Mouse (Mus musculus) hindbrain, embryonic 10.5 days (tissue): ENCODE data around the gene Tmem107. TPM values are rescaled to one million over a fixed set of nuclear protein-coding genes. Genes with fewer than 3 reads are reported as not detected.

Source experiments
- DNase-seq: peaks from one replicate; pipeline ENCODE4 v3.0.0-alpha.2; 2017; ENCODE audit warnings: low spot score
- H3K27ac ChIP-seq: fragments of 300-500 bp; sonication (generic); 2 replicates; pipeline ENCODE4 v1.5.1; 2016; ENCODE audit warnings: mild to moderate bottlenecking, moderate library complexity
- H3K27me3 ChIP-seq: fragments of 300-500 bp; sonication (generic); 2 replicates; pipeline ENCODE4 v1.6.1; 2016; ENCODE audit warnings: mild to moderate bottlenecking; ENCODE audit not compliant: poor library complexity, insufficient read depth, severe bottlenecking
- H3K36me3 ChIP-seq: fragments of 300-500 bp; sonication (generic); 2 replicates; pipeline ENCODE4 v1.6.1; 2016; ENCODE audit warnings: mild to moderate bottlenecking, moderate library complexity
- H3K4me1 ChIP-seq: fragments of 300-500 bp; sonication (generic); replicated peaks from 2 replicates; pipeline ENCODE4 v1.6.1; 2016; ENCODE audit warnings: mild to moderate bottlenecking
- H3K4me3 ChIP-seq: fragments of 300-500 bp; sonication (generic); 2 replicates; pipeline ENCODE4 v1.5.1; 2016; ENCODE audit warnings: mild to moderate bottlenecking, moderate library complexity
- H3K9me3 ChIP-seq: fragments of 300-500 bp; sonication (generic); 2 replicates; pipeline ENCODE4 v1.6.1; 2016; ENCODE audit warnings: mild to moderate bottlenecking, moderate library complexity
- WGBS: fragments of 180-500 bp; shearing (Covaris S2); methylation state at CpG from one replicate; pipeline ENCODE4 v1.1.7; 2016; 5-methylcytosine and 5-hydroxymethylcytosine counted together
- polyA plus RNA-seq: library from polyadenylated mRNA; unstranded; fragments of >200 nt; fragmentation: Nextera tagmentation; extraction: Ambion mirVana; gene quantifications from 2 replicates; pipeline ENCODE4 v1.2.1, GENCODE M21; 2016

Gene Tmem107
- polyA plus RNA-seq, 1 experiment from 2014 or later = 56.6 TPM

- no peak overlapping the region for H3K27ac ChIP-seq
- H3K9me3 ChIP-seq = no peaks in the 10 kb centered on the region
- WGBS = 93% methylated on average over 7 of the region's 7 CpGs
- H3K4me3 ChIP-seq = no peak overlapping the region
- H3K27me3 ChIP-seq = no peaks in the 10 kb centered on the region
- no peak for DNase-seq
- peaks cover 68% of the 10 kb centered on the region for H3K36me3 ChIP-seq
- H3K4me1 ChIP-seq = peaks cover 39% of the 10 kb centered on the region
Measured at GRCm38 (mm10) chr11:69102403-69102725, 31.8 kb downstream of the Tmem107 start.

- Histone ChIP-seq H3K9me3 (no peaks in the 10 kb centered on the region), H3K4me3 (no peak overlapping the region), H3K27ac (no peak overlapping the region), H3K4me1 (peaks cover 32% of the 10 kb centered on the region), H3K36me3 (peaks cover 76% of the 10 kb centered on the region), H3K27me3 (no peaks in the 10 kb centered on the region)
- DNase-seq = no peak
- WGBS = 93% methylated on average over 14 of the region's 14 CpGs
Measured at GRCm38 (mm10) chr11:69103121-69103520, 32.5 kb downstream of the Tmem107 start.

DNA sequence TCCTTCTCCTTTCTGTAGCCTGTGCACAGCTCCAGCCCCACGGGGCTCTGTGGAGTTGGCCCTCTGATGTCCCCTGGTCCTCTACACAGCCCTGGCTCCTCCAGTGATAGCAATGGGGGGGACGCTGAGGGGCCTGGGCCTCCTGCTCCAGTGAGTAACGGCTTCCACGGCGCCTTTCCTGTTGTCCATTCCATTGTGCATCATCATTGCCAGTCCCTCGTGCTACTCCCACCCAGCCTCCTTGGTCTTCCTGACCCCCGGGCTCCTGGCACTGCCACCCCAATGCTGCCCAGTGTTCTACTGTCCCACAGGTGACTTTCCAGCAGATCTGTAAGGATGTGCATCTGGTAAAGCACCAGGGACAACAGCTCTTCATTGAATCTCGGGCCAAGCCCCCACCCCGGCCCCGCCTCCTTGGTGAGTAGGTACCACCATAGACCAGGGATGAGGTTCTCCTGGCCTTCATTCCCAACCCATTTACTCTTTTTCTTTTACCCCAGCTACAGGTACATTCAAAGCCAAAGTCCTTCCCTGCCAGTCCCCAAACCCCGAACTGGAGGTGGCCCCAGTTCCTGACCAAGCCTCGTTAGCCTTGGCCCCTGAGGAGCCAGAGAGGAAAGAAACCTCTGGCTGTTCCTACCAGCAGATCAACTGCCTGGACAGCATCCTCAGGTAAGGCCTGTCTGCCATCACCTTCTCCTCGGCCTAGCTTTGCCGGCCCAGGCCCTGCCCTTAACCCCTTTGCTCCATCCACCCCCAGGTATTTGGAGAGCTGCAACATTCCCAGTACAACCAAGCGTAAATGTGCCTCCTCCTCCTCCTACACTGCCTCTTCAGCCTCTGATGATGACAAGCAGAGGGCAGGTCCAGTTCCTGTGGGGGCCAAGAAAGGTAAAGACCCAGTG is 33.2 kb downstream of the Tmem107 start:
- Histone ChIP-seq H3K27ac (no peak overlapping the region), H3K9me3 (no peaks in the 10 kb centered on the region), H3K4me3 (no peak overlapping the region), H3K27me3 (no peaks in the 10 kb centered on the region), H3K36me3 (peaks cover 83% of the 10 kb centered on the region), H3K4me1 (peaks cover 25% of the 10 kb centered on the region)
- WGBS = 91% methylated on average over 15 of the region's 15 CpGs
- DNase-seq = no peak

DNA sequence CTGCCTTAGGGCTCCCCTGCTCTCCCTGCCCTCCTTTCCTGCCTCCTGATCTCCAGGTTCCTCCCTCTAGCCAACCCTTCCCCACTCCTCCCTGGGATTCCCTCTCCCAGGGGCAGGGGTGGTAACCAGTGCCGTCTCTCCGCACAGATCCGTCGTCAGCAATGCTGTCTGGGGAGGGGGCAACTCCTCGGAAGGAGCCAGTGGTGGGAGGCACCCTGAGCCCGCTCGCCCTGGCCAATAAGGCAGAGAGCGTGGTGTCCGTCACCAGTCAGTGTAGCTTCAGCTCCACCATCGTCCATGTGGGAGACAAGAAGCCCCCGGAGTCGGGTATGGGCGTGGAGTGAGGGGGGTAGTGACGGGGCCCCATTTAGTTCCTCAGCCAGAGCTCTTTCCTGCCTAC is 33.9 kb downstream of the Tmem107 start:
- Histone ChIP-seq H3K9me3 (no peaks in the 10 kb centered on the region), H3K27me3 (no peaks in the 10 kb centered on the region), H3K27ac (no peak overlapping the region), H3K4me3 (peak overlapping the region; percentile 23; the same call in 1 of the 2 replicates), H3K36me3 (peaks cover 90% of the 10 kb centered on the region), H3K4me1 (peaks cover 21% of the 10 kb centered on the region)
- DNase-seq = no peak
- 93% methylated on average over 14 of the region's 14 CpGs for WGBS

DNA sequence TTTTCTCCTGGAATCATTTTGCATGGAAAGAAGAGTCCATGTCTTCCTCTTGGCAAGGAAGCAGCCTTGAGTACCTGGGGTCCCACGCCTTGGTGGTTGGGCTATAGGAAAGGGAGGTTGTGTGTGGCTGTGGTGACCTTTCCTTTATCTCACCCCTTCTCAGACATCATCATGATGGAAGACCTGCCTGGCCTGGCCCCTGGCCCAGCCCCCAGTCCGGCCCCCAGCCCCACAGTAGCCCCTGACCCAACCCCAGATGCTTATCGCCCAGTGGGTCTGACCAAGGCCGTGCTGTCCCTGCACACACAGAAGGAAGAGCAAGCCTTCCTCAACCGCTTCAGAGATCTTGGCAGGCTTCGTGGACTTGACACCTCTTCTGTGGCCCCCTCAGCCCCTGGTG is 34.6 kb downstream of the Tmem107 start:
- DNase-seq = no peak
- no peak overlapping the region for H3K4me3 ChIP-seq
- 89% methylated on average over 6 of the region's 6 CpGs for WGBS
- no peaks in the 10 kb centered on the region for H3K9me3 ChIP-seq
- H3K4me1 ChIP-seq = peaks cover 19% of the 10 kb centered on the region
- H3K27ac ChIP-seq = no peak overlapping the region
- H3K27me3 ChIP-seq = no peaks in the 10 kb centered on the region
- peaks cover 92% of the 10 kb centered on the region for H3K36me3 ChIP-seq

DNA sequence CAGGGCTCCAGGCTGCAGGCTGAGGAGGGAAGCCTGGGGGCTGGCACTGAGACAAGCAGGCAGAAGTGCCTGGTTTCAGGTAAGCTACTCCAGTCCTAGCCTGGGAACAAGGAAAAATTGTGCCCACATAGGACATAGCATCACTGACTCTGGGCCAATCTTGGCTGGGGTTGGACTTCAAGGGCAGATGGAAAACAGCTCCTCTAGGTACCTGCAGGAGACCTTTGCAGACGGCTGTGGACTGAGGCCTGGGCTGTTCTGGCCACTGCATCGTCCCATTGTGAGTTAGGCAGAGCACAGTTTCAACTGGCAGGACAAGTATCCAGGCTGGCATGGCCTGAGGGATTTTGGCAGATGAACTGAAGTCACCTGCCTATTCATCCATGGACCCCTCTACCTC is 35.2 kb downstream of the Tmem107 start:
- 88% methylated on average over 2 of the region's 2 CpGs for WGBS
- H3K36me3 ChIP-seq = peaks cover 89% of the 10 kb centered on the region

GRCm38 (mm10) chr11:69106299-69106698 is 35.7 kb downstream of the Tmem107 start:
- Histone ChIP-seq H3K27me3 (peaks cover 1% of the 10 kb centered on the region; the same call in 1 of the 2 replicates), H3K9me3 (no peaks in the 10 kb centered on the region), H3K4me3 (peak overlapping the region; percentile 3; the same call in 1 of the 2 replicates), H3K36me3 (peaks cover 84% of the 10 kb centered on the region), H3K4me1 (peaks cover 12% of the 10 kb centered on the region), H3K27ac (no peak overlapping the region)
- WGBS = 94% methylated on average over 11 of the region's 11 CpGs
- no peak for DNase-seq

More for the DNA sequence above, 35.2 kb downstream of the Tmem107 start:
- H3K27me3 ChIP-seq = no peaks in the 10 kb centered on the region
- peaks cover 13% of the 10 kb centered on the region for H3K4me1 ChIP-seq
- DNase-seq = no peak
- H3K4me3 ChIP-seq = no peak overlapping the region
- no peaks in the 10 kb centered on the region for H3K9me3 ChIP-seq
- no peak overlapping the region for H3K27ac ChIP-seq

GRCm38 (mm10) chr11:69106842-69107241 is 36.2 kb downstream of the Tmem107 start:
- H3K4me1 ChIP-seq = peaks cover 17% of the 10 kb centered on the region
- no peak overlapping the region for H3K27ac ChIP-seq
- WGBS = 86% methylated on average over 11 of the region's 11 CpGs
- no peaks in the 10 kb centered on the region for H3K9me3 ChIP-seq
- peaks cover 7% of the 10 kb centered on the region for H3K27me3 ChIP-seq
- DNase-seq = no peak
- peak overlapping the region; percentile 3; the same call in 1 of the 2 replicates for H3K4me3 ChIP-seq
- peaks cover 78% of the 10 kb centered on the region for H3K36me3 ChIP-seq

- Histone ChIP-seq H3K4me3 (no peak overlapping the region), H3K27me3 (peaks cover 13% of the 10 kb centered on the region), H3K4me1 (peaks cover 23% of the 10 kb centered on the region), H3K36me3 (peaks cover 70% of the 10 kb centered on the region), H3K9me3 (no peaks in the 10 kb centered on the region), H3K27ac (no peak overlapping the region)
- 90% methylated on average over 11 of the region's 11 CpGs for WGBS
- DNase-seq = no peak
Measured at GRCm38 (mm10) chr11:69107676-69108075, 37.1 kb downstream of the Tmem107 start.

DNA sequence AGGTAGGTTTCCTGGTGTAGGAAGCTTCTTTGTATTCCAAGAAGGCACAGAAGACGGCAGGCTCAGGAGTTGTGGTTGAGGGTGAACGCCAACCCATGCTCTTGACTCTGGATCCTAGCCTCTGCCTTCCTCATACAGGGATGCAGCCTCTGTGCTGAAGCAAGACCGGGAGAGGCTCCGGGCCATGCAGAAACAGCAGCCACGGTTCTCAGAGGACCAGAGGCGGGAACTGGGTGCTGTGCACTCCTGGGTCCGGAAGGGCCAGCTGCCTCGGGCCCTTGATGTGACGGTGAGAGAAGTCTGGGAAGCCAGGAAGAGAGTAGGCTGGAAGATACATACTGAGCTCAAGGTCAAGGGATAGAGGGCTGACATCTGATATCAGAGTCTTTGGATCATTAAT is 37.6 kb downstream of the Tmem107 start:
- 92% methylated on average over 9 of the region's 9 CpGs for WGBS
- H3K27me3 ChIP-seq = peaks cover 19% of the 10 kb centered on the region
- H3K4me3 ChIP-seq = no peak overlapping the region
- H3K27ac ChIP-seq = no peak overlapping the region
- peaks cover 64% of the 10 kb centered on the region for H3K36me3 ChIP-seq
- no peak for DNase-seq
- H3K9me3 ChIP-seq = no peaks in the 10 kb centered on the region
- H3K4me1 ChIP-seq = peaks cover 23% of the 10 kb centered on the region

DNA sequence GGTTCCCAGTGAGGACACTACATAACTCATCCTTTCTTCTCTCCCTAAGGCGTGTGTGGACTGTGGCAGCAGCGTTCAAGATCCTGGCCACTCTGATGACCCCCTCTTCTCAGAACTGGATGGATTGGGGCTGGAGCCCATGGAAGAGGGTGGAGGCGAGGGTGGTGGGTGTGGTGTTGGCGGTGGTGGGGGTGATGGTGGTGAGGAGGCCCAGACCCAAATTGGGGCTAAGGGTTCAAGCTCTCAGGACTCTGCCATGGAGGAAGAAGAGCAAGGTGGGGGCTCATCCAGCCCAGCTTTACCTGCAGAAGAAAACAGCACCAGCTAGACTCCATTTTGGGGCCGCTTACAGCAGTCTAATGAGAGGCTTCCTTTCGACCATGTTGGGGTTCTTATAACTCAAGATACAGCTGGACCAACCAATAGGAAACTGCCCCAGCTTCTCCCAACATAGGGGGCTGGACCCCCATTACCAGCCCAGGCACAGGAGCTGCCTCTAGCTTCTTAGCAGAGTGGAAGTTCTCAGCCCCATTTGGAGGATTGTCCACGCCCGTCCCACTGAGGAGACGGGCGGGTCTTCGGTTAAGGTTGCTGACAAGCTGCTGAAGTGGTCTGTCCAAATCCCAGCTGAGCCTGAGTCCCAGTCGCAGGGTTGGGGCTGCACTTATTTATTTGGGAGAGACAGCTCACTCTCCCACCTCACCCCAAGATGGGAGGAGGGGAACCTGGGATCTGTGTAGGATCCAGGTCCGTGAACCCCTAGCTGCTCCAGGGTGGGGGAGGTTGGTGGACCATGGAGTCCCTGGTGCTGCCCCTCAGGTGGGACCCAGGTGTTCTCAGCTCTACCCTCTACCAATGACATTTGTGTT is 38.7 kb downstream of the Tmem107 start:
- Histone ChIP-seq H3K27me3 (peaks cover 28% of the 10 kb centered on the region), H3K4me3 (peak overlapping the region; percentile 59), H3K9me3 (no peaks in the 10 kb centered on the region), H3K36me3 (peaks cover 54% of the 10 kb centered on the region), H3K4me1 (peaks cover 23% of the 10 kb centered on the region), H3K27ac (no peak overlapping the region)
- 82% methylated on average over 13 of the region's 13 CpGs for WGBS
- no peak for DNase-seq

DNA sequence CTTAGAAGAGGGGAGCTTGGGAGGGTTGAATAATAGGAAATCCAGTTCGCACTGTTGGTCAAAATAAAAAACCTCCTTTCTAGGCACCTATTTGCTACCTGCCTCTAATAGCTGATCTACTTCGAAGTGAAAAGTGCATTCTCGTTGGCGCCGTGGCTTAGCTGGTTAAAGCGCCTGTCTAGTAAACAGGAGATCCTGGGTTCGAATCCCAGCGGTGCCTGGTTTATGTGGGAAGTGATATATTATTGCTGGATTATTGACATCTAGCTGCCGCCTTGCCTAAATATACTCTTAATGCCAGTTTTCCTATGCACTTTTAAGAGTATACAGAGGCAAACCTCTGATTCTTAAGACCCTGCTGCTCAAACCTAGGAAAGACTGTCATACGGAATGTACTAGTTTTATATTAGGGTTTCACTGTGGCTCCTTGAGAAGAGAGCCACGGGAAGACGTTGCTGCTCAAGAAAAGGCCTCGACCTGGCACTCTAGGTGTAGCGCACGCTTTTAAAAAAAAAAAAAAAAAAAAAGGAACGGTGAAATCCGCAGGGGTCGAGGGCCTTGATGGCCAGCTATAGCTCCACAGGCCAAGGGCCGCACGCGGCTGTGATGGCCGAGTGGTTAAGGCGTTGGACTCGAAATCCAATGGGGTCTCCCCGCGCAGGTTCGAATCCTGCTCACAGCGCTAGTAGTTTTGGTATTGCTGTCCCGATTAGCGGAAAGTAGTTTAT is 39.9 kb downstream of the Tmem107 start:
- under 1% methylated on average over 30 of the region's 30 CpGs for WGBS
- DNase-seq = peak; percentile 96
- no peaks in the 10 kb centered on the region for H3K9me3 ChIP-seq
- H3K4me1 ChIP-seq = peaks cover 21% of the 10 kb centered on the region
- H3K36me3 ChIP-seq = peaks cover 42% of the 10 kb centered on the region
- H3K27ac ChIP-seq = peak overlapping the region; percentile 50; the same call in 1 of the 2 replicates
- peaks cover 40% of the 10 kb centered on the region for H3K27me3 ChIP-seq
- peak overlapping the region; percentile 59 for H3K4me3 ChIP-seq
